Mouse (Mus musculus) heart, postnatal 0 days (tissue): ENCODE measurements at regions not wholly inside any gene's neighbourhood (a gene's known extent, or its start where the extent isn't known, plus 50 kb on each side); places are given as distances from the start of the nearest gene placed in this dataset.

Source experiments
- ATAC-seq: fragments of 200-750 bp; cut with Nextera tagmentation; 2 replicates; pipeline ENCODE4 v1.8.0; 2017; ENCODE audit warnings: low read depth, moderate number of reproducible peaks, moderate library complexity; ENCODE audit not compliant: insufficient read depth
- DNase-seq: peaks from one replicate; pipeline ENCODE4 v3.0.0-alpha.2; 2016; ENCODE audit warnings: low spot score
- H3K27ac ChIP-seq: fragments of 300-500 bp; sonication (generic); 2 replicates; pipeline ENCODE4 v1.5.1; 2014; ENCODE audit warnings: low read depth, mild to moderate bottlenecking
- H3K27me3 ChIP-seq: fragments of 300-500 bp; sonication (generic); 2 replicates; pipeline ENCODE4 v1.6.1; 2014; ENCODE audit warnings: low read length, mixed read lengths; ENCODE audit not compliant: control insufficient read depth, insufficient read depth
- H3K36me3 ChIP-seq: fragments of 300-500 bp; sonication (generic); replicated peaks from 2 replicates; pipeline ENCODE4 v1.6.1; 2014; ENCODE audit warnings: low read length, mixed read lengths; ENCODE audit not compliant: control insufficient read depth, insufficient read depth
- H3K4me1 ChIP-seq: fragments of 300-500 bp; sonication (generic); 2 replicates; pipeline ENCODE4 v1.6.1; 2014; ENCODE audit warnings: antibody characterized with exemption; ENCODE audit not compliant: control insufficient read depth, insufficient read depth
- H3K4me2 ChIP-seq: fragments of 300-500 bp; sonication (generic); 2 replicates; pipeline ENCODE4 v1.6.1; 2014; ENCODE audit warnings: low read depth, mild to moderate bottlenecking, low read length, moderate library complexity
- H3K4me3 ChIP-seq: fragments of 300-500 bp; sonication (generic); 2 replicates; pipeline ENCODE4 v1.5.1; 2014; ENCODE audit warnings: low read depth, low read length
- H3K9ac ChIP-seq: fragments of 300-500 bp; sonication (generic); replicated peaks from 2 replicates; pipeline ENCODE4 v1.6.1; 2014; ENCODE audit warnings: low read depth, low read length, mixed read lengths
- H3K9me3 ChIP-seq: fragments of 300-500 bp; sonication (generic); replicated peaks from 2 replicates; pipeline ENCODE4 v1.6.1; 2016; ENCODE audit warnings: low read length; ENCODE audit not compliant: control insufficient read depth
- CTCF ChIP-seq: IDR thresholded peaks from 2 replicates; pipeline ENCODE4 v1.5.1; 2016; ENCODE audit warnings: antibody characterized with exemption, control low read depth, low read depth
- EP300 ChIP-seq: IDR thresholded peaks from 2 replicates; pipeline ENCODE4 v1.6.1; 2016; ENCODE audit warnings: antibody characterized with exemption, low read depth
- WGBS: fragments of 180-500 bp; shearing (Covaris S2); extraction: QIAGEN DNeasy Blood & Tissue Kit; methylation state at CpG from one replicate; pipeline ENCODE4 v1.1.7; 2014; 5-methylcytosine and 5-hydroxymethylcytosine counted together

DNA sequence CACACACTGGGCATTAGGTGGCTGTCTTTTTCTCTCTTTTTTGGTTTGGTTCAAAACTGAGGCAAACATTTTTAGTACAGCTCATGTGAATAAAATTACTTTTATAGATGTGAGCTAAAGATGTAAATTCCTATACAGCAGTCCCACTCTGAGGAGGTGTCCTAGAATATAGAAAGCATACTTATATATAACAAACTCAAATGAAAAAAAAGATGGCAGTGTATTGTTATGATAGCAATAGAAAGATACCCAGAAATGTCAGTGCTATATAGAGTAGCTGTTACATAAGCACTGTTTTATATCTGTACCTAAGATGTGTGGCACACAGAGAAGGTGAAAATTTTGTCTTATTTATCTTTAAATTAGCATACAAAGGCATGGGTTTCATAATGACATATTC, 156.1 kb downstream of the Mis18a start:
- Histone ChIP-seq H3K36me3 (no peaks in the 10 kb centered on the region), H3K9me3 (no peaks in the 10 kb centered on the region), H3K4me2 (no peak overlapping the region), H3K27me3 (no peaks in the 10 kb centered on the region), H3K4me3 (no peak overlapping the region), H3K9ac (no peak overlapping the region), H3K27ac (no peak overlapping the region), H3K4me1 (no peaks in the 10 kb centered on the region)
- DNase-seq (no peak), ATAC-seq (no peak)
- TF ChIP-seq CTCF (no peak), EP300 (no peak)

DNA sequence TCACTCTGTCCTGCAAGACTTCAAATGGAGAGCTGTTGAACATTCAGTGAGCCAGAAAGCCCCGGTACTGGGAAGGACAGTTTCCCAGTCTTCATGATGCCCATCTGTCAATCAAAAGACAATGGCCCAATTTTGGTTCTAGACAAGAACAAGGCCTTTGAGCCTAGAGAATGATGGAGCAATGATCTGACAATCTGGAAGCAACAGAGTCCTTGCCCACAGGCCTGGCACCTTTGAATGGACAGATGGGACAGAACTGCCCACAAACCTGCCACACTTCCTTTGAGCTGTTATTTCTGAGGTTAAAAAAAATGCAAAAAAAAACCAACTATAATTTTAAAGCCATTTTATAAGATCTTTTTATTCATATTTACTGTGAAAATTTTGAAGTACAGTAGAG, 157.4 kb downstream of the Mis18a start:
- Histone ChIP-seq H3K4me1 (no peaks in the 10 kb centered on the region), H3K27me3 (no peaks in the 10 kb centered on the region), H3K9ac (no peak overlapping the region), H3K36me3 (no peaks in the 10 kb centered on the region), H3K4me3 (no peak overlapping the region), H3K9me3 (no peaks in the 10 kb centered on the region), H3K4me2 (no peak overlapping the region), H3K27ac (no peak overlapping the region)
- 66% methylated on average over 1 of the region's 1 CpGs for WGBS
- TF ChIP-seq EP300 (no peak), CTCF (no peak)
- no peak for ATAC-seq
- no peak for DNase-seq

DNA sequence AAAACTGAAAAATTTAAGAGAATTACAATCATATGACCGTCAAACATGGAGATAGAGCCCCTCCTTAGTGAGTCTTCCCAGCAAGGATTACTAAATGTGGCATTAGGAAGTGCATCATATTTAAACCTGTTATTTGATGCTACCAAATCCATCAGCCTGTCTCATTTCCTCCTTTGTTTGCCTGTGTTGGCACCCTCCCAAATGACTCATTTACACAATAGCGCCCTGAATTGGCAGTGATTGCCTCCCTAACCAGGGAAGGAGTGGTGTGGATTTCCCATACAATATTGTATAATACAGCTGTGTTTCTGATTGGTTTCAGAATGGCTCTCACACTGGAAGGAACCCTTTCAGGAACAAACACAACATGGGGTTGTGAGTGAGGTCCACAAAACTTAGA, 162.0 kb downstream of the Mis18a start:
- Histone ChIP-seq H3K9ac (no peak overlapping the region), H3K4me1 (no peaks in the 10 kb centered on the region), H3K27ac (no peak overlapping the region), H3K4me3 (no peak overlapping the region), H3K4me2 (no peak overlapping the region), H3K9me3 (no peaks in the 10 kb centered on the region), H3K36me3 (no peaks in the 10 kb centered on the region), H3K27me3 (no peaks in the 10 kb centered on the region)
- TF ChIP-seq CTCF, result no peak
- ATAC-seq, result no peak
- WGBS, result 52% methylated on average over 2 of the region's 2 CpGs
- DNase-seq, result no peak

DNA sequence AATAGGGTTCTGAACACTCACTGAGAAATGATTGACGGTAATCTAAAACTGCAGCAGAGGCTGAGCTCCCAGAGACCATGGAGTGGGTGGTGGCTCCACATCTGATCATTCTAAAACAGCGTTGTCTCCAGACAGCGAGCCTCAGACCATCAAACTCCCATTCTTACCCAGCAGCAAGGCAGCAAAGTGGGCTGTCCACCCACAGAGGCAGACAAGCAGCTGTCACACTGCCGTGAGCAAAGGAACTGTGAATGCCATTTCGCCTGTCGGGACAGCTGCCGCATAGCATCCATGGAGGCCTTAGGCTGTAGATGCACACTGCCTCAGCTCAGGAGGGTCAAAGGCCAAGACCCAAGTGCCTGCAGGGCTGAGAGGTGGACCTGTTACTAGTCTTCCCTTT, 167.3 kb downstream of the Hunk start:
- H3K27me3 ChIP-seq, result no peaks in the 10 kb centered on the region
- no peak for TF ChIP-seq CTCF
- no peak for TF ChIP-seq EP300
- no peak overlapping the region for H3K4me3 ChIP-seq
- H3K27ac ChIP-seq, result no peak overlapping the region
- H3K9ac ChIP-seq, result no peak overlapping the region
- no peak overlapping the region for H3K4me2 ChIP-seq
- WGBS, result 86% methylated on average over 7 of the region's 7 CpGs
- DNase-seq, result no peak
- no peak for ATAC-seq
- H3K36me3 ChIP-seq, result no peaks in the 10 kb centered on the region
- H3K9me3 ChIP-seq, result peaks cover 7% of the 10 kb centered on the region; the same call in 1 of the 2 replicates
- H3K4me1 ChIP-seq, result no peaks in the 10 kb centered on the region

DNA sequence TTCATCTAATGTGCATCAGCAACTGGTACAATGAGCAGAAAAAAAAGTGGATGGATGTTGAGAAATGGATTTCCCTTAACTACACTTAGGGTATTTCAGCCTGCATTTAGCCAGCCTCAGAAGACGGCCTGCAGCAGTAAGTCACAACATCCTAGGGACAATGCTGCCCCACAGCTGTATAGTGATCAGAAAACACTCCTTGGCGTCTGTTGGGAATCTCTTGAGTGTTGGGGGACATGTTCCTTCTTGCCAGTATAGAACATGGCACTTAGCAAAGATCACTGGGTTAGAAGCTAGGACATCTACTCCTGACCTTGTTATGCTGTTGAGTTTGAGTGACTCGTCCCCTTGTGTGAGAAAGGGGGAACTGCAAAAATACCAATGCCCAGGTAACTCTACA, 165.2 kb downstream of the Hunk start:
- Histone ChIP-seq H3K4me3 (no peak overlapping the region), H3K9me3 (peaks cover 7% of the 10 kb centered on the region; the same call in 1 of the 2 replicates), H3K27ac (no peak overlapping the region), H3K4me1 (no peaks in the 10 kb centered on the region), H3K9ac (no peak overlapping the region), H3K36me3 (no peaks in the 10 kb centered on the region), H3K27me3 (0 out of 2 replicates have a peak, but pooled peaks cover 5% of the 10 kb centered on the region), H3K4me2 (no peak overlapping the region)
- WGBS, result 63% methylated on average over 3 of the region's 3 CpGs
- TF ChIP-seq CTCF (no peak), EP300 (no peak)
- no peak for DNase-seq
- no peak for ATAC-seq

DNA sequence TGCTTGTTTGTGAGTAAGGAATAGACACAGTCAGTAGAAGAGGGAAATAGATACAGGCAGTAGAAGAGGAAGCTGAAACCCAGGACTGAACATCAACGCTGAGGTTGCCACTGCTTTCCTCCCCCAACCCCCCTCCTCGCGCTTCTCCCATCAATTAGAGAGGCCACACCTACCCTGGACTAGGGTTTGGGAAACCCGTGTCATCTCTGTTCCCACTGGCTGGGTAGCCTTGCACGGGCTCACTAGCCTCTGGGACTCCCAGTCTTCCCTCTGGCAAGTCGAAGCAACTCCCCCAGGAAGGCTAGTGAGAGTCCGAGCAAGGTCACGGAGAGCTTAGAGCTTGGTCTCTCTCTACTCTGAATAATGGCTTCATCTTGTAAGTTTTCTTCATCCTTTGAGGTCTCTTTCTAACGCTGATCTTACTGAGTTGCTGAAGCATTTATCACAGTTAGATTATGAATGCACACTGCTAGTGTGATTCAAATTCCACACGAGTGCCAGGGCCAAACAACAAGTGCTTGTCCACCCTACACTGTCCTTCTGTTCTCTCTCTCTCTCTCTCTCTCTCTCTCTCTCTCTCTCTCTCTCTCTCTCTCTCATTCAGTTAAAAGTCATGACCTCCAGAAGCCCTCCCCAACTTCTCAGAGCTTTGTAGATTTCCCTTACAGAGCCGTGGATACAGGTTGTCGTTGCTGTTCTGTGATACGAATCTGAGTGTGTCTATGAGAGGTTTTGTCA, 164.4 kb downstream of the Hunk start:
- Histone ChIP-seq H3K27me3 (0 out of 2 replicates have a peak, but pooled peaks cover 5% of the 10 kb centered on the region), H3K9me3 (peaks cover 7% of the 10 kb centered on the region; the same call in 1 of the 2 replicates), H3K4me3 (no peak overlapping the region), H3K27ac (no peak overlapping the region), H3K9ac (no peak overlapping the region), H3K4me1 (no peaks in the 10 kb centered on the region), H3K36me3 (no peaks in the 10 kb centered on the region), H3K4me2 (no peak overlapping the region)
- TF ChIP-seq CTCF, result no peak
- TF ChIP-seq EP300, result no peak
- ATAC-seq (no peak), DNase-seq (no peak)
- WGBS, result 38% methylated on average over 13 of the region's 13 CpGs
